1 mouse cellular context compared by ENCODE assay signal in the genomic region with DNA sequence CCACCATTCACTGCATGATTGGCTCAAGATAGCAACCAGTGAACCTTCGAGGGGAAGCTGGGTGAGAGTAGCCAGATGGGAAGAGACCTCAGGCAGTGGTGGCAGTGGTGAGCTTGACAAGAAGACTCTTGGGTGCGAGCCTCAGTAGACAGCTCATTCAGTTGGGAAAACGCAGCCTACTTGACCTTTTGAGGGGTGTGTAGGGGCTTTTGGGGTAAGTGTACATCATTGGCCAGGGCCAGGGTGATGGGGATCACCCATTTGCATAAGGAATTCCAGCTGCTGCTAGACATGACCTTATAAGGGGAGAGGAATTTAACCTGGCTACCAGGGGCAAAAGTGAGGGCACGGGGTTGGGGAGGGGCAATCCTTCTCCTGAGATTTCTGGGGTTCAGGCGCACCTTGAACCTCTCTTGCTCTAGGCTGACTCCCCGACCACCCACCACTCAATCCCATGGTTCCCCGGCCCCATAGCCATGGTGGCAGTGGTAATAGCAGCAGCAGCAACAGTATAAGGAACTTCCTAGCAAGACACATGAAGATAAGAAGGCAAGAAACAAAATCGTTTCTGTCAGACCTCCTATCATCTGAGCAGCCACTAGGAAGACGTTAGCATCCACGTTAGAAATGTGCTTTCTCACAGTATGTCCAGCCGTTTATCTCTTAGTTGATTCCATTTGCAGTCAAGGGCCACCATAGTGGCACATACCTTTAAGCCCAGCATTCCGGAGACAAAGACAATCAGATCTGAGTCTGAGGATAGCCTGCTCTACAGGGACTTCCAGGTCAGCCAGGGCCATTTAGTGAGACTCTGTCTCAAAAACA.
A peak's percentile ranks its signal among the peaks of the same experiment; 100 is the strongest.
TF ChIP-seq lines count a peak whose summit lies in the region.

No protein-coding gene starts in this region.

TF ChIP-seq in MEL, 35 proteins besides CTCF, POLR2A, EP300 and RAD21:
- TF ChIP-seq ZC3H11A (IDR thresholded peaks at IDR 0.05; ENCODE audit: low read depth, low read length) (no peak), ZMIZ1 (IDR thresholded peaks at IDR 0.05; ENCODE audit: low read depth, low read length) (no peak; the same call in 1 of the 2 replicates), ZKSCAN1 (IDR thresholded peaks at IDR 0.05; ENCODE audit: low read depth, low read length) (0 out of 2 replicates have a peak, but pooled peaks have one; percentile 29), CHD1 (IDR thresholded peaks at IDR 0.05; ENCODE audit: low read depth, low read length) (peak; percentile 72; the same call in 1 of the 2 replicates), SIN3A (IDR thresholded peaks at IDR 0.05; ENCODE audit: low read length) (peak; percentile 77), USF2 (IDR thresholded peaks at IDR 0.05; ENCODE audit: borderline replicate concordance in 1 of 2, insufficient read depth in 1 of 2, low read depth in 1 of 2, low read length in 2 of 2) (no peak), POLR2AphosphoS2 (IDR thresholded peaks at IDR 0.05; ENCODE audit: low read length) (no peak; the same call in 1 of the 2 replicates), ETS1 (IDR thresholded peaks at IDR 0.05; ENCODE audit: low read depth, low read length) (peak; percentile 68; the same call in 1 of the 2 replicates), HCFC1 (IDR thresholded peaks at IDR 0.05; ENCODE audit: low read depth, low read length) (peak; percentile 47), MAX (IDR thresholded peaks at IDR 0.05; ENCODE audit: low read length) (peak; percentile 72; the same call in 1 of the 2 replicates), UBTF (IDR thresholded peaks at IDR 0.05; ENCODE audit: borderline replicate concordance, insufficient read depth, low read depth, low read length) (no peak), MAZ (IDR thresholded peaks at IDR 0.05; ENCODE audit: low read depth, low read length) (no peak), TCF12 (IDR thresholded peaks at IDR 0.05; ENCODE audit: low read depth, low read length) (peak; percentile 72), GABPA (IDR thresholded peaks at IDR 0.05; ENCODE audit: low read depth, low read length) (no peak), SMC3 (IDR thresholded peaks at IDR 0.05; ENCODE audit: low read depth, low read length) (no peak), KAT2A (conservative IDR thresholded peaks at IDR 0.05; ENCODE audit: low read depth, low read length) (0 out of 2 replicates have a peak, but pooled peaks have one; percentile 23), BHLHE40 (IDR thresholded peaks at IDR 0.05; ENCODE audit: borderline replicate concordance, low read depth, low read length) (no peak), MYC (IDR thresholded peaks at IDR 0.05; ENCODE audit: low read depth, low read length) (peak; percentile 87), MEF2A (IDR thresholded peaks at IDR 0.05; ENCODE audit: extremely low read depth, insufficient replicate concordance, low read depth, low read length, poor library complexity, severe bottlenecking) (no peak), TAL1 (IDR thresholded peaks at IDR 0.05; ENCODE audit: low read length) (peak; percentile 38), POLR2AphosphoS5 (IDR thresholded peaks at IDR 0.05; ENCODE audit: borderline replicate concordance, low read depth, low read length) (peak; percentile 26; the same call in 1 of the 2 replicates), GATA1 (IDR thresholded peaks at IDR 0.05; ENCODE audit: low read depth, low read length) (peak; percentile 84), CHD2 (IDR thresholded peaks at IDR 0.05; ENCODE audit: low read length) (no peak), TBP (IDR thresholded peaks at IDR 0.05; ENCODE audit: low read depth, low read length) (peak; percentile 83), ZNF384 (IDR thresholded peaks at IDR 0.05; ENCODE audit: low read depth, low read length) (no peak), RCOR1 (IDR thresholded peaks at IDR 0.05; ENCODE audit: low read depth, low read length) (0 out of 2 replicates have a peak, but pooled peaks have one; percentile 57), E2F4 (IDR thresholded peaks at IDR 0.05; ENCODE audit: borderline replicate concordance, low read depth, low read length) (no peak), MAFK (IDR thresholded peaks at IDR 0.05; ENCODE audit: borderline replicate concordance, low read depth, low read length) (peak; percentile 49; the same call in 1 of the 2 replicates), ELF1 (IDR thresholded peaks at IDR 0.05; ENCODE audit: low read depth, low read length) (0 out of 2 replicates have a peak, but pooled peaks have one; percentile 21), USF1 (IDR thresholded peaks at IDR 0.05; ENCODE audit: low read depth, low read length) (no peak), MXI1 (IDR thresholded peaks at IDR 0.05; ENCODE audit: low read depth, low read length) (no peak; the same call in 1 of the 2 replicates), NRF1 (IDR thresholded peaks at IDR 0.05; ENCODE audit: insufficient read depth, low read depth, low read length, poor library complexity, severe bottlenecking) (no peak), JUND (IDR thresholded peaks at IDR 0.05; ENCODE audit: low read depth, low read length) (0 out of 2 replicates have a peak, but pooled peaks have one; percentile 34), NELFE (IDR thresholded peaks at IDR 0.05; ENCODE audit: low read depth, low read length) (peak; percentile 54), MYB (IDR thresholded peaks at IDR 0.05; ENCODE audit: low read depth, low read length) (peak; percentile 77)
